18 mouse cellular contexts compared by ENCODE assay signal in the genomic region with DNA sequence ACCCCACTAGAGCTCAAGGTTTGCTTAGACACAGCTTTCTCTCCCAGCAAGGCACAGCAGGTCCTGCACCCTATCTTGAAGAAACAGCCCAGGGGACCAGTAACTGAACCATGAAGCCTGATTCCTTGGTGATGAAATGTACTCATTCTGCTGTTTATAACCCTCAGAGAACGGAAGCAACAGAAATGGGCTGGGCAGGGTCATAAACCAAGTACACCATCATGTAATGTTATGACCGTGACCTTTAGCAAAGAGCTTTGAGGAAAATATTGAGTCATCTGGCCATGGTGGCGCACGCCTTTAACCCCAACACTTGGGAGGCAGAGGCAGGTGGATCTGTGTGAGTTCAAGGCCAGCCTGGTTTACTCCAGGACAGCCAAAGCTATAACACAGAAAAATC. TPM values are rescaled to one million over a fixed set of nuclear protein-coding genes. Genes with fewer than 3 reads are reported as not detected.
A peak's percentile ranks its signal among the peaks of the same experiment; 100 is the strongest.
DNase-seq lines count a peak whose midpoint lies in the region; ATAC-seq and TF ChIP-seq lines count a peak whose summit lies in the region.
"Had no signal": no experiment of that assay in that cellular context is flagged by ENCODE, and none has a peak within 500 bp of the region (broad histone marks: within the 10 kb centered on the region; RNA-seq: fewer than 3 reads in every experiment).

No protein-coding gene starts in this region.

- peak overlapping the region; percentile 86 for H3K27ac ChIP-seq in forebrain, embryonic 10.5 days
- no peak overlapping the region for H3K27ac ChIP-seq in forebrain, postnatal 0 days (ENCODE audit: low read depth, low read length)
- H3K27ac ChIP-seq in forebrain, embryonic 14.5 days (ENCODE audit: low read depth, low read length) = peak overlapping the region; percentile 93; the same call in 1 of the 2 replicates
- H3K27ac ChIP-seq in intestine, embryonic 16.5 days (ENCODE audit: low read length) = peak overlapping the region; percentile 47; the same call in 1 of the 2 replicates
- peak overlapping the region; percentile 94 for H3K27ac ChIP-seq in neural tube, embryonic 13.5 days (replicated peaks)
- H3K27ac ChIP-seq: heart, embryonic 15.5 days; limb, embryonic 12.5 days had no signal

- H3K4me2 ChIP-seq in forebrain, postnatal 0 days (ENCODE audit: low read depth) = no peak overlapping the region
- H3K4me2 ChIP-seq in forebrain, embryonic 14.5 days (ENCODE audit: low read length) = no peak overlapping the region
- H3K4me2 ChIP-seq in intestine, embryonic 16.5 days (ENCODE audit: low read depth, low read length) = no peak overlapping the region
- H3K4me2 ChIP-seq in neural tube, embryonic 13.5 days = no peak overlapping the region
- H3K4me2 ChIP-seq: heart, embryonic 15.5 days; limb, embryonic 12.5 days had no signal

- no peaks in the 10 kb centered on the region for H3K27me3 ChIP-seq in forebrain, embryonic 10.5 days (ENCODE audit: poor library complexity, severe bottlenecking)
- H3K27me3 ChIP-seq in forebrain, postnatal 0 days (ENCODE audit: insufficient read depth, low read length) = no peaks in the 10 kb centered on the region
- no peaks in the 10 kb centered on the region for H3K27me3 ChIP-seq in forebrain, embryonic 14.5 days (replicated peaks; ENCODE audit: control insufficient read depth, insufficient read depth, low read length)
- no peaks in the 10 kb centered on the region for H3K27me3 ChIP-seq in intestine, embryonic 16.5 days (replicated peaks; ENCODE audit: control insufficient read depth, insufficient read depth, low read length)
- no peaks in the 10 kb centered on the region for H3K27me3 ChIP-seq in neural tube, embryonic 13.5 days
- H3K27me3 ChIP-seq: heart, embryonic 15.5 days; limb, embryonic 12.5 days had no signal

- H3K4me3 ChIP-seq in forebrain, embryonic 10.5 days = no peak overlapping the region
- no peak overlapping the region for H3K4me3 ChIP-seq in forebrain, postnatal 0 days (ENCODE audit: low read depth, low read length)
- H3K4me3 ChIP-seq in forebrain, embryonic 14.5 days (ENCODE audit: low read depth, low read length) = no peak overlapping the region
- no peak overlapping the region for H3K4me3 ChIP-seq in intestine, embryonic 16.5 days (ENCODE audit: low read length)
- no peak overlapping the region for H3K4me3 ChIP-seq in neural tube, embryonic 13.5 days
- H3K4me3 ChIP-seq: heart, embryonic 15.5 days; limb, embryonic 12.5 days had no signal

- H3K9me3 ChIP-seq in forebrain, embryonic 10.5 days = no peaks in the 10 kb centered on the region
- H3K9me3 ChIP-seq in forebrain, postnatal 0 days (ENCODE audit: low read length) = no peaks in the 10 kb centered on the region
- H3K9me3 ChIP-seq in forebrain, embryonic 14.5 days (replicated peaks; ENCODE audit: control insufficient read depth, low read length) = no peaks in the 10 kb centered on the region
- H3K9me3 ChIP-seq in intestine, embryonic 16.5 days (ENCODE audit: control insufficient read depth, low read length) = no peaks in the 10 kb centered on the region
- no peaks in the 10 kb centered on the region for H3K9me3 ChIP-seq in neural tube, embryonic 13.5 days
- H3K9me3 ChIP-seq: heart, embryonic 15.5 days; limb, embryonic 12.5 days had no signal

- no peak for ATAC-seq in forebrain, postnatal 0 days
- no peak for ATAC-seq in forebrain, embryonic 14.5 days
- ATAC-seq in intestine, embryonic 16.5 days = peak; percentile 88
- no peak for ATAC-seq in neural tube, embryonic 13.5 days (ENCODE audit: low read depth)
- ATAC-seq: lung, postnatal 0 days had no signal

- WGBS in forebrain, embryonic 10.5 days = 94% methylated on average over 4 of the region's 4 CpGs
- WGBS in forebrain, postnatal 0 days = 92% methylated on average over 4 of the region's 4 CpGs
- WGBS in forebrain, embryonic 14.5 days = 93% methylated on average over 4 of the region's 4 CpGs
- 65% methylated on average over 4 of the region's 4 CpGs for WGBS in intestine, embryonic 16.5 days
- 80% methylated on average over 4 of the region's 4 CpGs for WGBS in neural tube, embryonic 13.5 days

- no peak for DNase-seq in forebrain, embryonic 10.5 days (ENCODE audit: extremely low spot score, low spot score)
- DNase-seq in forebrain, postnatal 0 days = no peak
- DNase-seq in forebrain, embryonic 14.5 days (ENCODE audit: low spot score) = no peak
- no peak for DNase-seq in urinary bladder, postnatal 4 days (ENCODE audit: low spot score in 2 of 2)
- DNase-seq in heart, adult 9 months (ENCODE audit: low spot score in 2 of 2) = no peak
- DNase-seq in layer of hippocampus, adult 8-10 months (ENCODE audit: low spot score in 2 of 2) = no peak
- DNase-seq: B cell, adult 2 months; cerebellum, postnatal 10 days; kidney, postnatal 10 days; spleen, adult 18-20 months; thymus, postnatal 25 days had no signal

- H3K36me3 ChIP-seq in forebrain, embryonic 10.5 days (replicated peaks) = no peaks in the 10 kb centered on the region
- no peaks in the 10 kb centered on the region for H3K36me3 ChIP-seq in forebrain, postnatal 0 days (ENCODE audit: insufficient read depth)
- peaks cover 8% of the 10 kb centered on the region; the same call in 1 of the 2 replicates for H3K36me3 ChIP-seq in forebrain, embryonic 14.5 days (ENCODE audit: control insufficient read depth, insufficient read depth, low read length)
- no peaks in the 10 kb centered on the region for H3K36me3 ChIP-seq in intestine, embryonic 16.5 days (ENCODE audit: control insufficient read depth, insufficient read depth, low read length)
- H3K36me3 ChIP-seq in neural tube, embryonic 13.5 days = 0 out of 2 replicates have a peak, but pooled peaks cover 9% of the 10 kb centered on the region
- H3K36me3 ChIP-seq: heart, embryonic 15.5 days; limb, embryonic 12.5 days had no signal

- TF ChIP-seq CTCF in forebrain, postnatal 0 days (IDR thresholded peaks at IDR 0.05; ENCODE audit: low read depth) = no peak

- H3K9ac ChIP-seq in forebrain, postnatal 0 days = no peak overlapping the region
- no peak overlapping the region for H3K9ac ChIP-seq in forebrain, embryonic 14.5 days (ENCODE audit: low read length)
- no peak overlapping the region for H3K9ac ChIP-seq in intestine, embryonic 16.5 days (ENCODE audit: low read depth, low read length)
- H3K9ac ChIP-seq in neural tube, embryonic 13.5 days = no peak overlapping the region
- H3K9ac ChIP-seq: heart, embryonic 15.5 days; limb, embryonic 12.5 days had no signal

- H3K4me1 ChIP-seq in forebrain, embryonic 10.5 days = peaks cover 51% of the 10 kb centered on the region
- peaks cover 18% of the 10 kb centered on the region for H3K4me1 ChIP-seq in forebrain, postnatal 0 days (ENCODE audit: insufficient read depth)
- peaks cover 36% of the 10 kb centered on the region for H3K4me1 ChIP-seq in forebrain, embryonic 14.5 days (ENCODE audit: control insufficient read depth, insufficient read depth, low read length)
- H3K4me1 ChIP-seq in intestine, embryonic 16.5 days (ENCODE audit: control insufficient read depth, insufficient read depth, low read length) = no peaks in the 10 kb centered on the region
- peaks cover 60% of the 10 kb centered on the region for H3K4me1 ChIP-seq in neural tube, embryonic 13.5 days (replicated peaks)

RNA-seq across cellular contexts. Expression of gene Acss1, which starts 23.1 kb away (rescaled TPM):
- polyA plus RNA-seq in forebrain, embryonic 10.5 days (2016; fragmentation: Nextera tagmentation; extraction: Ambion mirVana) = 14.1 and 17.6 TPM in 2 replicates
- 16.9 and 17.8 TPM in 2 replicates for total RNA-seq in forebrain, postnatal 0 days (2014; rRNA removed)
- polyA plus RNA-seq in forebrain, postnatal 0 days (2015; fragmentation: Nextera tagmentation; extraction: Ambion mirVana) = 8.2 and 14.1 TPM in 2 replicates
- polyA plus RNA-seq in forebrain, embryonic 14.5 days (2014; fragmentation: Nextera tagmentation; extraction: Ambion mirVana) = 18.4 and 18.8 TPM in 2 replicates
- polyA plus RNA-seq in intestine, embryonic 16.5 days (2015; fragmentation: Nextera tagmentation; extraction: Ambion mirVana) = 35.3 and 37.7 TPM in 2 replicates
- 17.7 and 18.4 TPM in 2 replicates for polyA plus RNA-seq in neural tube, embryonic 13.5 days (2015; fragmentation: Nextera tagmentation; extraction: Ambion mirVana)
- total RNA-seq in layer of hippocampus, adult 8-10 months (2022) = 10 to 100 TPM; 26.4 to 33.7 (median 28.2) TPM

RNA-seq across cellular contexts. Expression of gene Apmap, which starts 36.9 kb away (rescaled TPM):
- polyA plus RNA-seq in forebrain, embryonic 10.5 days (2016; fragmentation: Nextera tagmentation; extraction: Ambion mirVana) = 34.2 and 34.9 TPM in 2 replicates
- total RNA-seq in forebrain, postnatal 0 days (2014; rRNA removed) = 40.9 and 43.0 TPM in 2 replicates
- polyA plus RNA-seq in forebrain, postnatal 0 days (2015; fragmentation: Nextera tagmentation; extraction: Ambion mirVana) = 53.5 and 56.1 TPM in 2 replicates
- polyA plus RNA-seq in forebrain, embryonic 14.5 days (2014; fragmentation: Nextera tagmentation; extraction: Ambion mirVana) = 42.8 and 45.9 TPM in 2 replicates
- polyA plus RNA-seq in intestine, embryonic 16.5 days (2015; fragmentation: Nextera tagmentation; extraction: Ambion mirVana) = 38.8 and 42.9 TPM in 2 replicates
- polyA plus RNA-seq in neural tube, embryonic 13.5 days (2015; fragmentation: Nextera tagmentation; extraction: Ambion mirVana) = 44.5 and 46.2 TPM in 2 replicates
- total RNA-seq in layer of hippocampus, adult 8-10 months (2022) = 10 to 100 TPM; 56.6 to 61.9 (median 58.1) TPM

RNA-seq across cellular contexts. Expression of gene Vsx1, which starts 43.9 kb away (rescaled TPM):
- polyA plus RNA-seq in forebrain, embryonic 10.5 days (2016; fragmentation: Nextera tagmentation; extraction: Ambion mirVana) = 0.05 TPM in 1 of 2 replicates, not detected in the other
- not detected in 2 replicates for total RNA-seq in forebrain, postnatal 0 days (2014; rRNA removed)
- polyA plus RNA-seq in forebrain, postnatal 0 days (2015; fragmentation: Nextera tagmentation; extraction: Ambion mirVana) = 0.06 and 0.13 TPM in 2 replicates
- 0.04 TPM in 1 of 2 replicates, not detected in the other for polyA plus RNA-seq in forebrain, embryonic 14.5 days (2014; fragmentation: Nextera tagmentation; extraction: Ambion mirVana)
- polyA plus RNA-seq in intestine, embryonic 16.5 days (2015; fragmentation: Nextera tagmentation; extraction: Ambion mirVana) = not detected in 2 replicates
- 0.13 and 0.15 TPM in 2 replicates for polyA plus RNA-seq in neural tube, embryonic 13.5 days (2015; fragmentation: Nextera tagmentation; extraction: Ambion mirVana)
- total RNA-seq in layer of hippocampus, adult 8-10 months (2022) = not detected
- total RNA-seq: gastrocnemius, adult 18-20 months had no signal
- polyA plus RNA-seq: embryonic facial prominence, embryonic 14.5 days; heart, embryonic 15.5 days; limb, embryonic 12.5 days; lung, postnatal 0 days had no signal
